Mouse (Mus musculus): ENCODE measurements around the gene Supt3. TPM values are rescaled to one million over a fixed set of nuclear protein-coding genes. Genes with fewer than 3 reads are reported as not detected.

Supt3 gene
- polyA plus RNA-seq, 1 experiment from 2014 or later: 23.7 TPM

DNA sequence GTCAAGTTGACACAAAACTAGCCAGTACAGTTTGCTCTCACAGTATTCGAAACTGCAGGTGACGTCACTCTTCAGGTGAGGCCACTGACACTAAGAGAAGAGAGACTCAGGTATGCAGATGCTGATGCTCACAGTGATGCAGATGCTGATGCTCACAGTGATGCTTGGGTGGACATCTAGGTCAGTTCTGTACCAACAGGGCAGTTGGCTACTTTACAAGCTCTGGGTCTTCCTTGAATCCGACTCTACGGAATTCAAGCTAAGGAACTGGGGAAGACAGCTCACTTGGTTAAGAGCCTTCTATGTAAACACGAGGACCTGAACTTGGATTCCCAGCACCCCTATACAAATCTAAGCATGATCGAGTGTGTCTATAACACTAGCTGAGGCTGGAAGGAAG is 359.5 kb downstream of the Supt3 start:
- 88% methylated on average over 6 of the region's 6 CpGs for WGBS
- H3K4me3 ChIP-seq: no peak overlapping the region
- no peaks in the 10 kb centered on the region for H3K4me1 ChIP-seq (replicated peaks)
- no peak for DNase-seq (ENCODE audit: low spot score)
- H3K27ac ChIP-seq: no peak overlapping the region
- H3K9me3 ChIP-seq: no peaks in the 10 kb centered on the region
- no peaks in the 10 kb centered on the region for H3K27me3 ChIP-seq (ENCODE audit: insufficient read depth, poor library complexity, severe bottlenecking)
- H3K36me3 ChIP-seq: no peaks in the 10 kb centered on the region

DNA sequence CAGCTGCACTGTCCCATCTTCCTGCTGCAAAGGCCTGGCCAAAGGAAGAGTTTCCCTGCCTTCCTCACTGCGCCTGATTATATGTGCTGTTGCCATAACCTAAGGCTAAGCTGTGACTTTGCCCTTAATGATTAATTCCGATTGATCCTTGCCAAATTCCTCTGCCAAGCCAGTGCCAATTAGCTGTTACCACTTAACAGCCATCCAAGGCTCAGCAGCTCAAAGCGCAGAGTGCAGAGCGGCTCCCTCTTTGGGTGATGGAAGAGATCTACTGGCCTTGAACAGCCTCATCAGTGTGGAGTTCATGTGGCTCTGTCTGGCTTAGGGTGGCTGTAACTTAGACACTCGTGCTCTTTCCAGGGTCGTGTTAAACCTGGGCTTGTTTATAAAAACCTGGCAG is 366.1 kb downstream of the Supt3 start:
- Histone ChIP-seq H3K27ac (no peak overlapping the region), H3K27me3 (ENCODE audit: insufficient read depth, poor library complexity, severe bottlenecking) (no peaks in the 10 kb centered on the region), H3K36me3 (no peaks in the 10 kb centered on the region), H3K4me1 (replicated peaks) (no peaks in the 10 kb centered on the region), H3K4me3 (no peak overlapping the region), H3K9me3 (no peaks in the 10 kb centered on the region)
- WGBS: 84% methylated on average over 6 of the region's 6 CpGs
- no peak for DNase-seq (ENCODE audit: low spot score)

- H3K4me3 ChIP-seq: no peak overlapping the region
- no peak for DNase-seq (ENCODE audit: low spot score)
- no peaks in the 10 kb centered on the region for H3K9me3 ChIP-seq
- no peaks in the 10 kb centered on the region for H3K4me1 ChIP-seq (replicated peaks)
- no peak overlapping the region for H3K27ac ChIP-seq
- no peaks in the 10 kb centered on the region for H3K36me3 ChIP-seq
- 90% methylated on average over 14 of the region's 14 CpGs for WGBS
- no peaks in the 10 kb centered on the region for H3K27me3 ChIP-seq (ENCODE audit: insufficient read depth, poor library complexity, severe bottlenecking)
These were observed 367.7 kb downstream of the Supt3 start for GRCm38 (mm10) chr17:45144656-45145055.

- H3K9me3 ChIP-seq: no peaks in the 10 kb centered on the region
- WGBS: 87% methylated on average over 17 of the region's 17 CpGs
These were observed 374.5 kb downstream of the Supt3 start for GRCm38 (mm10) chr17:45151312-45151929.

DNA sequence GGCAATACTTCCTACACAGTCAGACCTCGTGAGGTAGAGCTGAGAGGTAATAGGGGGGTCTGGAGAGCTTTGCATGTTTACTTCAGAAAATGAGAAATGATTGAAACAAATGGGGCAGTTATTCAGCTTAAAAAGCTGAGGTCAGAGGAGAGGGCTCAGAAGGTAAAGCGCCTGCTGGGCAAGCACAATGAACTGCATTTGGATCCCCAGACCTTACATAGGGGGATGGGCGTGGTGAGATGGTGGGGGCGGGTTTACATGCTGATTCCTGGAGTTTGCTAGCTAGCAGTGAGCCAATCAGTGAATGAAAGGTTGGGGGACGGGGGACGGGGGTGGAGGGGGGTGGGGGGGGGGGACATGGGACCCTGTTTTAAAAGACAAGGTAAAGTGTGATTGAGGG is 376.8 kb downstream of the Supt3 start:
- peak; percentile 20 for DNase-seq (ENCODE audit: low spot score)
- WGBS: 13% methylated on average over 6 of the region's 6 CpGs
- no peak overlapping the region for H3K27ac ChIP-seq

More at GRCm38 (mm10) chr17:45151312-45151929, 374.5 kb downstream of the Supt3 start:
- Histone ChIP-seq H3K27ac (no peak overlapping the region), H3K4me3 (no peak overlapping the region), H3K27me3 (ENCODE audit: insufficient read depth, poor library complexity, severe bottlenecking) (peaks cover 19% of the 10 kb centered on the region), H3K36me3 (no peaks in the 10 kb centered on the region), H3K4me1 (replicated peaks) (peaks cover 18% of the 10 kb centered on the region)
- DNase-seq (ENCODE audit: low spot score): no peak

GRCm38 (mm10) chr17:45158171-45158691 is 381.3 kb downstream of the Supt3 start:
- peaks cover 1% of the 10 kb centered on the region for H3K27me3 ChIP-seq (ENCODE audit: insufficient read depth, poor library complexity, severe bottlenecking)
- H3K36me3 ChIP-seq: no peaks in the 10 kb centered on the region
- WGBS: 66% methylated on average over 16 of the region's 16 CpGs
- H3K4me3 ChIP-seq: no peak overlapping the region
- H3K9me3 ChIP-seq: no peaks in the 10 kb centered on the region
- DNase-seq (ENCODE audit: low spot score): peak; percentile 44
- peak overlapping the region; percentile 64 for H3K27ac ChIP-seq
- H3K4me1 ChIP-seq (replicated peaks): peaks cover 17% of the 10 kb centered on the region

More for the DNA sequence above, 376.8 kb downstream of the Supt3 start:
- no peaks in the 10 kb centered on the region for H3K9me3 ChIP-seq
- H3K27me3 ChIP-seq (ENCODE audit: insufficient read depth, poor library complexity, severe bottlenecking): peaks cover 19% of the 10 kb centered on the region
- no peak overlapping the region for H3K4me3 ChIP-seq
- H3K4me1 ChIP-seq (replicated peaks): peaks cover 23% of the 10 kb centered on the region
- no peaks in the 10 kb centered on the region for H3K36me3 ChIP-seq

GRCm38 (mm10) chr17:45160651-45161050 is 383.7 kb downstream of the Supt3 start:
- Histone ChIP-seq H3K27me3 (ENCODE audit: insufficient read depth, poor library complexity, severe bottlenecking) (0 out of 2 replicates have a peak, but pooled peaks cover 4% of the 10 kb centered on the region), H3K27ac (no peak overlapping the region), H3K4me1 (replicated peaks) (peaks cover 7% of the 10 kb centered on the region; the same call in 1 of the 2 replicates), H3K9me3 (no peaks in the 10 kb centered on the region), H3K36me3 (no peaks in the 10 kb centered on the region), H3K4me3 (no peak overlapping the region)
- no peak for DNase-seq (ENCODE audit: low spot score)
- 83% methylated on average over 6 of the region's 6 CpGs for WGBS

GRCm38 (mm10) chr17:45165741-45166140 is 388.8 kb downstream of the Supt3 start:
- Histone ChIP-seq H3K27ac (no peak overlapping the region), H3K4me1 (replicated peaks) (0 out of 2 replicates have a peak, but pooled peaks cover 13% of the 10 kb centered on the region), H3K27me3 (ENCODE audit: insufficient read depth, poor library complexity, severe bottlenecking) (0 out of 2 replicates have a peak, but pooled peaks cover 4% of the 10 kb centered on the region), H3K9me3 (no peaks in the 10 kb centered on the region), H3K4me3 (no peak overlapping the region), H3K36me3 (no peaks in the 10 kb centered on the region)
- no peak for DNase-seq (ENCODE audit: low spot score)
- 39% methylated on average over 4 of the region's 4 CpGs for WGBS

Other genes starting within 250 kb of the Supt3 start
- 0.42 and 0.52 TPM in 2 replicates for gene Runx2, start 37.6 kb downstream of the Supt3 start, polyA plus RNA-seq (2016; fragmentation: Nextera tagmentation; extraction: Ambion mirVana)

Data from hindbrain, embryonic 10.5 days (tissue).